Mouse (Mus musculus): ENCODE data around the gene Pde1b. TPM values are rescaled to one million over a fixed set of nuclear protein-coding genes. Genes with fewer than 3 reads are reported as not detected.
A peak's percentile ranks its signal among the peaks of the same experiment; 100 is the strongest.

Pde1b gene
- polyA plus RNA-seq, 1 experiment from 2014 or later, result 26.8 TPM

DNA sequence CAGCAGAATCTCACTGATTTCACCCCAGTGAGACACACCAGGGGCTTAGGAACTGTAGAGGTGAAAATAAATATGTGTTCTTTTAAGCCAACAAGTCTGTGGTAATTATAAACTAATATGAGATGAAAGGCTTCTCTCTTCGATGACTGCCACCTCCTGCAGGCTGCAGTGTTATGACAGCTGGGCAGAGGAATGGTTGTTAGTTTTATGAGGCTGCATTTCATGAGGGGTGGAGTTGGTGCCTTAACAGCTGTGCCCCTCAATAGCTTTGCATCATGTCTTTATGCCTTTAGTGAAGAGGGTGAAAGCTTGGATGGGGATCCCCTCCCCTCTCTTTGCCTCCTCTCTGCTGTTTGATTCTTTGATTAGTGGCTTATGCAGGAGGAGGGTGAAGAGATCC lies 48.2 kb downstream of the Pde1b start:
- Histone ChIP-seq H3K27ac (ENCODE audit: low read depth, low read length) (no peak overlapping the region), H3K27me3 (ENCODE audit: control insufficient read depth, insufficient read depth, low read length) (no peaks in the 10 kb centered on the region), H3K4me1 (ENCODE audit: control insufficient read depth, insufficient read depth, low read length) (no peaks in the 10 kb centered on the region), H3K9ac (ENCODE audit: low read length) (no peak overlapping the region), H3K36me3 (ENCODE audit: control insufficient read depth, insufficient read depth, low read length) (no peaks in the 10 kb centered on the region), H3K4me3 (ENCODE audit: low read depth, low read length) (no peak overlapping the region), H3K4me2 (ENCODE audit: low read depth) (no peak overlapping the region), H3K9me3 (ENCODE audit: control insufficient read depth, low read length) (no peaks in the 10 kb centered on the region)
- no peak for ATAC-seq (ENCODE audit: insufficient read depth, low FRiP score, low TSS enrichment)
- peak; percentile 27 for DNase-seq (ENCODE audit: low spot score)
- 11% methylated on average over 1 of the region's 1 CpGs for WGBS

DNA sequence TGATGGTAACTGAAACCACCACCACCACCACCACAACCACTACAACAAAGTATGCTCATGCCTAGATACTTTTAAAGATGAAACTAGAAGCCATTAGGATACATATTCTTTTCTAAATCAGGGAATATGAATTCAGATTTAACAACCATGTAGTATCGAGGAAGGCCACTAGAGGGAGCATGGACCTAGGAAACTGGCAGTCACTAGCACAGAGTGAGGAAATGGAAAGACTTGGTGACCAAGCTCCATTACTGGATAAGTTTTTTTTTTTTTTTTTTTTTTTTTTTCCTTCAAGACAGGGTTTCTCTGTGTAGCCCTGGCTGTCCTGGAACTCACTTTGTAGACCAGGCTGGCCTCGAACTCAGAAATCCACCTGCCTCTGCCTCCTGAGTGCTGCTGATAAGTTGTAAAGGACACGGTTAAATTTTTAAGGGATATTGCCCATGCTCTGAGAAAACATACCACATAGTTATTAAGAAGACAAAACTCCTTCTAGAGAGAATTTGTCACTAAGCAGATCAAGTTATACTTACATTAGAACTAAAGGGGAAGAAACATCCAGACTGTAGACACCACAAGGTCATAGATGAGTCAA lies 49.4 kb downstream of the Pde1b start:
- H3K27me3 ChIP-seq (ENCODE audit: control insufficient read depth, insufficient read depth, low read length), result no peaks in the 10 kb centered on the region
- H3K27ac ChIP-seq (ENCODE audit: low read depth, low read length), result no peak overlapping the region
- H3K4me2 ChIP-seq (ENCODE audit: low read depth), result no peak overlapping the region
- DNase-seq (ENCODE audit: low spot score) (no peak), ATAC-seq (ENCODE audit: insufficient read depth, low FRiP score, low TSS enrichment) (no peak)
- no peaks in the 10 kb centered on the region for H3K9me3 ChIP-seq (ENCODE audit: control insufficient read depth, low read length)
- H3K4me1 ChIP-seq (ENCODE audit: control insufficient read depth, insufficient read depth, low read length), result no peaks in the 10 kb centered on the region
- H3K9ac ChIP-seq (ENCODE audit: low read length), result no peak overlapping the region
- H3K4me3 ChIP-seq (ENCODE audit: low read depth, low read length), result no peak overlapping the region
- 42% methylated on average over 3 of the region's 3 CpGs for WGBS
- H3K36me3 ChIP-seq (ENCODE audit: control insufficient read depth, insufficient read depth, low read length), result no peaks in the 10 kb centered on the region

DNA sequence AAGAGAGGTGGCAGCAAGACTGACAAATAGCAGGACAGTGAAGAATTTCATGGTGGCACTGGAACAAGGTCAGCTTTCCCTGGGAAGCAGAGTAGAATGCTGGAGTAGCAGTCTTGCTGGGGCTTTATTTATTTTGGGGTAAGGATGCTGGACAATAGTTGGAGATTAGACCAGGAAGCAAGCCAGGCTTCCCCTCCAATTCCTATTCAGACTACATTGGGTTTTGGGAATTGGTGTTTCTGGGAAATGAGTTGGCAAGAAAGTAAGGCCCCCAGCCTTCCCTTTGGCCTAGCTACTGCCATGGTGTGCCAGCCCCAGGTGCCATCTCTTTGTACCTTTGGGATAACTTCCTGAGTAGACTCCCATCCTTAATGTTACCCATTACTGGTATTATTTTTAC lies 62.1 kb downstream of the Pde1b start, which contains the start of gene Glycam1:
Gene Glycam1, minus strand, starts transcription at position 101 of the 400 bp plus-strand sequence.
- H3K27me3 ChIP-seq (ENCODE audit: control insufficient read depth, insufficient read depth, low read length), result no peaks in the 10 kb centered on the region
- H3K4me2 ChIP-seq (ENCODE audit: low read depth), result no peak within 1 kb of the TSS
- no peaks in the 10 kb centered on the region for H3K36me3 ChIP-seq (ENCODE audit: control insufficient read depth, insufficient read depth, low read length)
- H3K9ac ChIP-seq (ENCODE audit: low read length), result no peak within 1 kb of the TSS
- no peak within 1 kb of the TSS for H3K27ac ChIP-seq (ENCODE audit: low read depth, low read length)
- H3K4me1 ChIP-seq (ENCODE audit: control insufficient read depth, insufficient read depth, low read length), result no peaks in the 10 kb centered on the region
- no peak within 1 kb of the TSS for H3K4me3 ChIP-seq (ENCODE audit: low read depth, low read length)
- no peaks in the 10 kb centered on the region for H3K9me3 ChIP-seq (ENCODE audit: control insufficient read depth, low read length)
- no peak for ATAC-seq (ENCODE audit: insufficient read depth, low FRiP score, low TSS enrichment)
- no peak for DNase-seq (ENCODE audit: low spot score)

Other genes starting within 250 kb of the Pde1b start
- 6.5 and 7.3 TPM in 2 replicates for gene Nfe2, start 244.6 kb upstream of the Pde1b start, polyA plus RNA-seq (2014; fragmentation: Nextera tagmentation; extraction: Ambion mirVana)
- 307 and 317 TPM in 2 replicates for gene Copz1, start 230.3 kb upstream of the Pde1b start, polyA plus RNA-seq (2014; fragmentation: Nextera tagmentation; extraction: Ambion mirVana)
- 0.34 and 0.50 TPM in 2 replicates for gene Gpr84, start 192.4 kb upstream of the Pde1b start, polyA plus RNA-seq (2014; fragmentation: Nextera tagmentation; extraction: Ambion mirVana)
- 26.1 and 27.5 TPM in 2 replicates for gene Zfp385a, start 162.9 kb upstream of the Pde1b start, polyA plus RNA-seq (2014; fragmentation: Nextera tagmentation; extraction: Ambion mirVana)
- 21.0 and 21.3 TPM in 2 replicates for gene Itga5, start 136.3 kb upstream of the Pde1b start, polyA plus RNA-seq (2014; fragmentation: Nextera tagmentation; extraction: Ambion mirVana)
- gene Gtsf1, start 72.6 kb upstream of the Pde1b start, polyA plus RNA-seq (2014; fragmentation: Nextera tagmentation; extraction: Ambion mirVana), result not detected in 2 replicates
- gene Gtsf2, start 54.6 kb upstream of the Pde1b start, polyA plus RNA-seq (2014; fragmentation: Nextera tagmentation; extraction: Ambion mirVana), result not detected in 2 replicates
- 1.7 and 2.0 TPM in 2 replicates for gene Nckap1l, start 49.2 kb upstream of the Pde1b start, polyA plus RNA-seq (2014; fragmentation: Nextera tagmentation; extraction: Ambion mirVana)
- gene Ppp1r1a, start 35.0 kb downstream of the Pde1b start, polyA plus RNA-seq (2014; fragmentation: Nextera tagmentation; extraction: Ambion mirVana), result 34.7 and 35.6 TPM in 2 replicates
- gene Glycam1, start 62.0 kb downstream of the Pde1b start, polyA plus RNA-seq (2014; fragmentation: Nextera tagmentation; extraction: Ambion mirVana), result not detected in 2 replicates